Mouse (Mus musculus) WW6 (cell line): ENCODE data around the gene Ccdc136.

Experiments used
- DNase-seq: peaks from one replicate; pipeline ENCODE4 v3.0.0-alpha.2; 2013; ENCODE audit warnings: low read depth, low spot score

Ccdc136 gene

GRCm38 (mm10) chr6:29394286-29394685, 1.8 kb upstream of the Ccdc136 start:
- no peak for DNase-seq

DNA sequence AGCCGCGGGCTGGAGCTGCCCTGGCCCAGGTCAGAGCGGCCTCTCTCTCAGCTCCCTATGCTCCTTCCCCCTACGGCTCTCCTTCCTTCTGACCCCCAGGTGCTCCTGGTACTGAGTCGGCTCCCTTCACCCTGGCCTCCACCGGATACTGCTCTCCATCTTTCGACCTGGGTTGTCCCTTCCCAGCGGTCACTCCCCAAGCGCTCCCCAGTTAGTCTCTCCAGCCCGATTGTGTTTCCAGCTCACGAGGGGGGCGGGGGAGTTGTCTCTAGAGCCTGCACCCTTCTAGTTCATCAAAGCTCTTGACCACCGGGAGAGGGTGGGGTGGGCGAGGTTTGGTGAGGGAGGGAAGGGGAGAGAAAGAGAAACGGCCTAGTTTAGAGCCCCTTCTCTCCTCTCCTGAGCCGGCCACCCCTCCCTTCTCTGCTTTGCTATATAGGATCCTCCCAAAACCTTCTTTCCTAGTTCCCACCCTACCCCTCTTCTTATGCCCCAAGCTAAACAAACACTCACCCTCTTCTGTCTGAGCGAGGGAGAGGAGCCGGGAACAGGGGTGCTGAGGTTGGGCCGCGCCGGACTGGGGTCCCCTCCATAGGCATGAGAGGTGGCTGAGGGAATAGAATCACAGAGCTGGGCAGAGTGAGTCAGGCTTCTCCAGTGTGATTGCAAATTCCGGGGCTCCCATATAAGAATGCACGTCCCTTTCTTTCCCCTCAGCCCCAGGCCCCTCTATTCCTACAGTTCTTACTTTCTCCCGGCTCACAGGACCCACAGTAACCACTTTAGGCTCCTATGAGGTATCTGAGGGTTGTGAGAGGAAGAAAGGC, 818 bp downstream of the Ccdc136 start:
- DNase-seq, result no peak

GRCm38 (mm10) chr6:29397575-29397974, 1.5 kb downstream of the Ccdc136 start:
- DNase-seq, result no peak

DNA sequence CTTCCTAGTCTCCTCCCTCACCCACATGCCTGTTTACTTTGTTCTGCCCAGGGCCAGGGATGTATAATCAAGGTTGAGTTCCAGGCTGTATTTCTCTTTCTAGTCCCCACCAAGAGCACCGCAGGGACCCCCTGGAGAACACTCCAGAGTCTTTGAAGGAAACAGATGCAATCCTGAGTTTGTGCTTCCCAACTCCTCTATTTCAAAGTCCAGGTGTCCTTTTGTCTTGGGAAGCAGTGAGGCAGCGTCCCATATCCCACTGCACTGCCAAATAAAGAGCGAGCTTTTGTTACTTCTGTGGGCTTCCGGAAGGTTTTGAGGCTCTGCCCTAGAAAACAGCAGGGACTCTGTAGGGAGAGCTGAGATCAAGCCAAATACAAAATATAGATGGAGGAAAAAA, 3.7 kb downstream of the Ccdc136 start:
- no peak for DNase-seq

GRCm38 (mm10) chr6:29402693-29403342, 6.7 kb downstream of the Ccdc136 start:
- DNase-seq, result peak; percentile 43

DNA sequence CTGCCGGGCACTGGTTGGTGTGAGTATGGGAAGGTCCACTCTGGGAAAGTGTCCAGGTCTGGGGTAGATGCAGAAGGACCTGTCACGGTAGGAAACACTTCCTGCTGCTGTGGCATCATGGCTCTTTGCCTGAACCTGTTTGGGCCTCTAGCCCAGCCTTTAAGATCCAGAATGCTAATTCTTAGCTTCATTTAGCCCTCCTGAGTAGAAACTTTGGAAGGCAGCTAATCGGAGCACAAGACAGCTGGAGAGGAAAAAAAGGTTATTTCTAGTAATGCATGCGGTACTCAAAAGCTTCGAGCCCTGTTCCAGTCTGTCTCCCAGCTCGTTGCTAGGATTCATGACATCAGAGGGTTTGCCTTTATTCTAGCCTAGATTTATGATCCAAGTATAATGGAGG, 10.3 kb downstream of the Ccdc136 start:
- no peak for DNase-seq

DNA sequence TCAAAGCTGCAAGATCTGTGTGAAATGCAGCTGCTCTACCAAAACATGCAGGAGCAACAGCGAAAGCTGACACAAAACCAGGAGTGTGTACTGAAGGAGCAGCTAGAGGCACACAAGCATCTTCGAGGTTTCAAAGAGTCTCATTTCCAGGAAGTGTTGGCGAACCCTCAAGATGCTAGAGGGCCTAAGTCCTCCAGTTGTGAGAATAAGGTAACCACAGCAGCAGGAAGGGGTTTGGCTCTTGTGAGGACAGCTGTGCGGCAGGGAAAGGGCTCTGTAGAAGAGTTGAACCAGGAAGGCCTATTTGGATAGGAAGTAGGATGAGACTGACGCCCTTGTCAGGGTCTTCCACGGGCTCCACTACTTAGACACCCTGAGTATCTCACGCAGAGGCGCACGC, 19.3 kb downstream of the Ccdc136 start:
- no peak for DNase-seq

DNA sequence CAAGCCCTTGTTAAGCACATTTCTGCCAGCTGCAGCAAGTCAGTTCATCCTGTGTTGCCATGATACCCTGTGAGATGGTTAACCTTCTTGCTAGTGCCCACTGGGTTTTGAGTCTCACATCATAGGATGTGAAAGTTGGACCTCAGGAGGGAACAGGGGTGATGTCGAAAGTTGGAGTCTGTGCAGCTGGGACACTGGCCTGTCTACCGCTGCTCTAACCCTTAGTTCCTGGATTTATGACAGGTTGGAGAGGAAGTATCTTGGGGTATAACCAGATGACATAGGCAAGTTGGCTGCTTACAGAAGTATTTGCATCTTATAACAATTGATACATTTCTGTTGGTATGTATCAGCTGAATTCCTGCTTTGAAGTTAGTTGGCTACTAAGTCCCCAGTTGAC, 24.5 kb downstream of the Ccdc136 start:
- DNase-seq, result no peak

GRCm38 (mm10) chr6:29425118-29425517, 29.0 kb downstream of the Ccdc136 start:
- no peak for DNase-seq

DNA sequence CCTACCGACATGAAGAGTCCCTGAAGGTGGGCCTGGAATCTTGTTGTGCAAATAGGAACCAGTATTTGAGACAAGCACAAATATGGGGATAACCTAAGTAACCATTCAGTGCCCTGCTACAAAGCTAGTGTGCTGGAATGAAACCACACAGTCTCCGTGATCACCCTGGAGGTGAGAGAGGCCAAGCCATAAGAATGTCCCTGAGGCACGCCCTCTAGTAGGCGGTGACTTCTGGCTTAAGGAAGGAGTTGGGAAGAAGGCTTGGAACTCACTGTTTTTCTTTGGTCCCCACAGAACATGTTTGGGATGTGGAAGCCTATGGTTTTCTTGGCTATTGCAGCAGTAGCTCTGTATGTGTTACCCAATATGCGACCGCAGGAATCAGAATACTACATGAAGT, 30.2 kb downstream of the Ccdc136 start:
- DNase-seq, result no peak

DNA sequence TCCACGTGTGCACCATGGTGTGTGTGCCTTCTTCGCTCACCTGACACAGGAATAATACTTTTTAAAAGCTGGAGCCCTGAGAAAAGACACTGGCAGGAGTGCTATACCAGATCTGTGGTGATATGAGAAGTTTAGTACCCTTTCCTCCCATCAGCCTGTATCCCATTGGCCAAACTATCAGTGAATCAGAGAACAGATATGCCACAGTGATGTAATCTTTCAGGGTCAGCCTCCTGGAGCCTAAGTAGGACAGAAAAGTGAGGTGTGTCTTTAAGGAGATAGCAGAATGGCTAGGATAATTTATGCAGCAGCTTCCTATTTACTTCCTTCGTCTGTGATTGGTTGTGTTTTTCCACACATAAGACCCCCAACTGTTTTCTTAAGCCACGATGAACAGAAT, 32.1 kb downstream of the Ccdc136 start:
- no peak for DNase-seq

- no peak for DNase-seq
Observed at GRCm38 (mm10) chr6:29430681-29431420, 34.7 kb downstream of the Ccdc136 start.

GRCm38 (mm10) chr6:29431473-29431872, 35.4 kb downstream of the Ccdc136 start:
- DNase-seq, result no peak

GRCm38 (mm10) chr6:29432156-29432555, 36.0 kb downstream of the Ccdc136 start:
- no peak for DNase-seq

DNA sequence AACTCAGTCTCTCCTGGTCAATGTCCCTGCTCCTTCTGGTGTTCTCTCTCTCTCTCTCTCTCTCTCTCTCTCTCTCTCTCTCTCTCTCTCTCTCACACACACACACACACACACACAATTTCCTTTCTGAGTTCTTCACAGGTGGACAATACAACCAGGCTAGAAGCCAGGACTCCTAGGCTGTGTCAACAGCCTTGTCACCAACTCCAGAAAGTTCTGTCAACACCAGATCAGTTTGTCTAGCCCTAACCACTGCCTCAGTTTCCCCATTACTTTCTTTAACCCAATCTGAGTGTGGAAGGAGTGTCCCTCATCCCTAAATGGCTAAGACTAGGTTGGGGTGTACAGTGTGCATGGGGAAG, 36.5 kb downstream of the Ccdc136 start:
- no peak for DNase-seq

GRCm38 (mm10) chr6:29433038-29433803, 37.1 kb downstream of the Ccdc136 start, which contains the start of gene Flnc:
Gene Flnc, plus strand, starts transcription at chr6:29433256.
- no peak for DNase-seq

DNA sequence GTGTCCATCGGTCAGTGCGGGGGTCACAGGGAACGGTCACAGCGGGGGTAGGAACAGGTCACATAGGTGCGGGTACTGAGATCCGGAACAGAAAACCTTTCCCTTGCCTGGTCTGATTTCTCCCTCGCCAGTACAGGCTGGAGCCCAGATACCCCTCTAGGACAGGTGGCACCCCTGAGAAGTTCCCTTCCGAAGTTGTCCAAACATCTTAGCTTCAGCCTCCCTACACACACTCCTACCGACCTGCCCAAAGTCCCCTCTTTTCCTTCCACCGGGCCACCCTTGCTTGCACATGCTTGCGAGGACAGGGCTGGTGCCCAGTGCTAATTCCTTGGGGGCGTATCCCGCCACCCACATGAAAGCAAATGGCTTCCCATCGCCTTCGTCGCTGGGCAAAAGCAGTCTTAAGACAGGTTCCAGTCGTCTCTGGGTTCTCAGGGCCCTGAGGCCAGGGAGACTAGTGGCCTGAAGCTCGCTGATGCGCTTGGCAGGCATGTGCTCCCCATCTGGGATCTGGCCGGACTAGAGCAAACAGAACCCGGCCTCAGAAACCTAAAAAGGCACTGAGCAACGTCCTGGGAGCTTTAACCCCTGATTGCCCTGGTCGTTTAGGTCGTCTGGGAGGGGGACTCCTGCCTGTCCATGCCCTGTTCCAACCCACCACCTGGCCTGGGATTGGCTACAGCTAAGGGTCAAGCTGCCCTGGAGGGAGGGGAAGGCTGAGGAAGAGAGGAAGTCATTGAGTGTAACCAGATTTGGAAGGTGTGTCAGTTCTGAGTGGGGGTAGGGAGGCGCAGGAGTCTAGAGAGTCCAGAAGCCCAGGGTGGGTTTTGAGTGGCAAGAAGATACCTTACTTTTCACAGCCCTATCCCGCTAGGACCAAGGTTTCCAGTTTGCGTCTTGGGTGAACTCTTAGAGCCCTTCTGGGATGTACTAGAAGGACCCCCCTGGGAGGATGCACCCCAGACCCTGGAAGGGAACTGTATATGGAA, 38.0 kb downstream of the Ccdc136 start:
- no peak for DNase-seq

DNA sequence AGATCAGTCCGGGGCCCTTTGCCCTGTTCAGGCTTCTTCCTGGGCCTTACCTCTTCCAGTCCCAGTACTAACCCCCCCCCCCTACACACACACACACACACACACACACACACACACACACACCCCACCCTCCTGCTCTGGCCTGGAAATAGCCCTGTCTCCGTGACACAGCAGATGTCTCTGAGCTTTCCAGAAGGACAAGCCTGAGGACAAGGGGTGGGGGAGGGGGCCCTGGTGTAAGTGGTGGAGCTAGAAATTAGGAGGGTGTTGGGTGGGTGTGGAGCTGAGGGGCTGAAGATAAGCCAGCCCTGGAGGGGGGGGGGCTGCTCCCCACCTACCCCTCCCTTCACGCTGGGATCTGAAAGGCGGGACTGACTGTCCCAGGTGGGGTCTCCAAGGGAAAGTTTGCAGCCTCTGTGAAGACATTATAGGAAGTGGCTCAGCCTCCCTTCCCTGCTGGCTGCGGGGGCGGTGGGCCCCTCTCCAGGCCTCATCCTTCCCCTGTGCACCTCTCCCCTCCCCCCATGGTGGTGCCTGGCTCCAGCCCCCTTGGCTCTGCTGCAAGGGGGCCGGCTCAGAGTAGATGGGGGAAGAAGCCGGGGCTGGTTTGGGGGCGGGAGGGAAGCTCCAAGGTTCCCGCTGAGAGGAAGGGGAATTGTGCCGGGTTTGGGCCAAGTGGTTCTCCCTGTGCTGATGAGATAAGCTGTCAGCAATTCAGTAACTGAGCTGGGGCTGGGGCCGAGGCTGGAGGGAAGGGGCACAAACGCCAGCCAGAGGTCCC, 39.0 kb downstream of the Ccdc136 start:
- no peak for DNase-seq

GRCm38 (mm10) chr6:29435940-29436451, 39.9 kb downstream of the Ccdc136 start:
- no peak for DNase-seq
